ENCODE assay signal across 11 mouse cellular contexts in genomic region chr9:121329181-121329580, GRCm38 (mm10). TPM values are rescaled to one million over a fixed set of nuclear protein-coding genes. Genes with fewer than 3 reads are reported as not detected.
DNase-seq lines count a peak whose midpoint lies in the region; ATAC-seq and TF ChIP-seq lines count a peak whose summit lies in the region.
"Had no signal": no experiment of that assay in that cellular context is flagged by ENCODE, and none has a peak within 500 bp of the region (broad histone marks: within the 10 kb centered on the region; RNA-seq: fewer than 3 reads in every experiment).

No protein-coding gene starts in this region.

- H3K9me3 ChIP-seq in forebrain, embryonic 11.5 days (ENCODE audit: control insufficient read depth, low read length) = no peaks in the 10 kb centered on the region
- H3K9me3 ChIP-seq in forebrain, embryonic 15.5 days = no peaks in the 10 kb centered on the region
- no peaks in the 10 kb centered on the region for H3K9me3 ChIP-seq in lung, embryonic 16.5 days (ENCODE audit: control insufficient read depth, low read length)

- 77% methylated on average over 8 of the region's 8 CpGs for WGBS in forebrain, embryonic 11.5 days
- WGBS in forebrain, embryonic 15.5 days = 68% methylated on average over 8 of the region's 8 CpGs
- WGBS in lung, embryonic 16.5 days = 45% methylated on average over 8 of the region's 8 CpGs

- peak; percentile 24; the same call in 1 of the 2 replicates for TF ChIP-seq POLR2A in testis, adult 2 months (IDR thresholded peaks at IDR 0.05; ENCODE audit: control insufficient read depth, low read depth, low read length)

- H3K9ac ChIP-seq in forebrain, embryonic 11.5 days (ENCODE audit: low read length) = peak overlapping the region; percentile 0; the same call in 1 of the 2 replicates
- H3K9ac ChIP-seq in forebrain, embryonic 15.5 days (replicated peaks) = no peak overlapping the region
- H3K9ac ChIP-seq in lung, embryonic 16.5 days (ENCODE audit: low read length) = 0 out of 2 replicates have a peak overlapping the region, but pooled peaks have one; percentile 32

- no peak overlapping the region for H3K27ac ChIP-seq in forebrain, embryonic 11.5 days (ENCODE audit: low read depth, low read length)
- no peak overlapping the region for H3K27ac ChIP-seq in forebrain, embryonic 15.5 days (replicated peaks)
- peak overlapping the region; percentile 87 for H3K27ac ChIP-seq in testis, adult 2 months (ENCODE audit: control insufficient read depth, insufficient read depth, low read depth, low read length)
- H3K27ac ChIP-seq in lung, embryonic 16.5 days (ENCODE audit: low read length) = no peak overlapping the region; the same call in 1 of the 2 replicates

- no peaks in the 10 kb centered on the region for H3K27me3 ChIP-seq in forebrain, embryonic 11.5 days (ENCODE audit: control insufficient read depth, insufficient read depth, low read length)
- H3K27me3 ChIP-seq in forebrain, embryonic 15.5 days = no peaks in the 10 kb centered on the region
- H3K27me3 ChIP-seq in testis, adult 2 months (ENCODE audit: control insufficient read depth, insufficient read depth, low read length) = no peaks in the 10 kb centered on the region
- no peaks in the 10 kb centered on the region for H3K27me3 ChIP-seq in lung, embryonic 16.5 days (ENCODE audit: control insufficient read depth, insufficient read depth, low read depth, low read length)

- no peak for DNase-seq in forebrain, embryonic 11.5 days (ENCODE audit: low spot score)
- no peak for DNase-seq in testis, postnatal 10 days (ENCODE audit: low spot score)
- no peak for DNase-seq in frontal cortex, postnatal 25 days (ENCODE audit: low spot score in 2 of 2)
- no peak for DNase-seq in gastrocnemius, postnatal 36 days
- DNase-seq: kidney, adult 9 months; right cerebral cortex, postnatal 4 days had no signal

- no peak for TF ChIP-seq CTCF in testis, adult 2 months (IDR thresholded peaks at IDR 0.05; ENCODE audit: control insufficient read depth, insufficient read depth, insufficient replicate concordance, low read depth, low read length)

- no peak for ATAC-seq in forebrain, embryonic 11.5 days (replicated peaks; ENCODE audit: low FRiP score)
- ATAC-seq in forebrain, embryonic 15.5 days (replicated peaks) = no peak
- 0 out of 2 replicates have a peak, but pooled peaks have one; percentile 24 for ATAC-seq in lung, embryonic 16.5 days (ENCODE audit: low read depth)
- no peak; the same call in 1 of the 2 replicates for ATAC-seq in frontal cortex, adult (ENCODE audit: low TSS enrichment)

- no peak overlapping the region for H3K4me2 ChIP-seq in forebrain, embryonic 11.5 days (ENCODE audit: low read depth, low read length, severe bottlenecking)
- H3K4me2 ChIP-seq in forebrain, embryonic 15.5 days (replicated peaks) = no peak overlapping the region
- no peak overlapping the region for H3K4me2 ChIP-seq in lung, embryonic 16.5 days (ENCODE audit: low read depth, low read length)

- H3K4me1 ChIP-seq in forebrain, embryonic 11.5 days (replicated peaks; ENCODE audit: control insufficient read depth, insufficient read depth, low read length) = peaks cover 16% of the 10 kb centered on the region
- peaks cover 35% of the 10 kb centered on the region for H3K4me1 ChIP-seq in forebrain, embryonic 15.5 days
- H3K4me1 ChIP-seq in testis, adult 2 months (ENCODE audit: control insufficient read depth, insufficient read depth, low read length) = peaks cover 14% of the 10 kb centered on the region
- H3K4me1 ChIP-seq in lung, embryonic 16.5 days (replicated peaks; ENCODE audit: control insufficient read depth, insufficient read depth, low read length) = peaks cover 22% of the 10 kb centered on the region

- intact Hi-C loops in gastrocnemius, postnatal 36 days (cut with DNase I) = no loop called here

- peaks cover 3% of the 10 kb centered on the region; the same call in 1 of the 2 replicates for H3K36me3 ChIP-seq in forebrain, embryonic 11.5 days (ENCODE audit: control insufficient read depth, insufficient read depth, low read length)
- H3K36me3 ChIP-seq in forebrain, embryonic 15.5 days = no peaks in the 10 kb centered on the region
- no peaks in the 10 kb centered on the region for H3K36me3 ChIP-seq in testis, adult 2 months (ENCODE audit: control insufficient read depth, insufficient read depth, low read length)
- H3K36me3 ChIP-seq in lung, embryonic 16.5 days (ENCODE audit: control insufficient read depth, insufficient read depth, low read length) = peaks cover 2% of the 10 kb centered on the region; the same call in 1 of the 2 replicates

- no peak overlapping the region for H3K4me3 ChIP-seq in forebrain, embryonic 11.5 days (ENCODE audit: low read depth, low read length)
- no peak overlapping the region for H3K4me3 ChIP-seq in forebrain, embryonic 15.5 days
- no peak overlapping the region for H3K4me3 ChIP-seq in testis, adult 2 months (ENCODE audit: control insufficient read depth, low read depth, low read length)
- no peak overlapping the region for H3K4me3 ChIP-seq in lung, embryonic 16.5 days (ENCODE audit: low read length)
- H3K4me3 ChIP-seq: myocyte had no signal

RNA-seq across cellular contexts. Expression of gene Trak1, which starts 31.9 kb away (rescaled TPM):
- 33.5 and 36.4 TPM in 2 replicates for polyA plus RNA-seq in forebrain, embryonic 11.5 days (2014; fragmentation: Nextera tagmentation; extraction: Ambion mirVana)
- polyA plus RNA-seq in forebrain, embryonic 15.5 days (2015; fragmentation: Nextera tagmentation; extraction: Ambion mirVana) = 75.8 and 78.7 TPM in 2 replicates
- 22.2 and 23.1 TPM in 2 replicates for polyA plus RNA-seq in testis, adult 2 months (2012; rRNA removed)
- polyA plus RNA-seq in lung, embryonic 16.5 days (2015; fragmentation: Nextera tagmentation; extraction: Ambion mirVana) = 27.1 and 29.2 TPM in 2 replicates
- 100 to 1,000 TPM; 182 to 188 TPM for total RNA-seq in gastrocnemius, postnatal 36 days (2021)

RNA-seq across cellular contexts. Expression of gene Ulk4, which starts 52.2 kb away (rescaled TPM):
- polyA plus RNA-seq in forebrain, embryonic 11.5 days (2014; fragmentation: Nextera tagmentation; extraction: Ambion mirVana) = 144 and 163 TPM in 2 replicates
- polyA plus RNA-seq in forebrain, embryonic 15.5 days (2015; fragmentation: Nextera tagmentation; extraction: Ambion mirVana) = 127 and 134 TPM in 2 replicates
- polyA plus RNA-seq in testis, adult 2 months (2012; rRNA removed) = 291 and 327 TPM in 2 replicates
- 147 and 155 TPM in 2 replicates for polyA plus RNA-seq in lung, embryonic 16.5 days (2015; fragmentation: Nextera tagmentation; extraction: Ambion mirVana)
- under 1 TPM; 0.20 to 0.38 TPM for total RNA-seq in gastrocnemius, postnatal 36 days (2021)
